Mouse (Mus musculus): ENCODE results near the gene Gpatch8.
A peak's percentile ranks its signal among the peaks of the same experiment; 100 is the strongest.

GRCm38 (mm10) chr11:102604010-102604584 is 47.9 kb upstream of the Gpatch8 start, which contains the start of gene Fzd2:
- TF ChIP-seq CTCF (IDR thresholded peaks at IDR 0.05; ENCODE audit: extremely low read depth, insufficient read length, insufficient replicate concordance, low read depth, low read length) (no peak), POLR2A (IDR thresholded peaks at IDR 0.05; ENCODE audit: low read depth, low read length) (peak; percentile 21; the same call in 1 of the 2 replicates)
